Mouse (Mus musculus) heart, embryonic 14.5 days (tissue): ENCODE measurements around the gene Matn4. TPM values are rescaled to one million over a fixed set of nuclear protein-coding genes. Genes with fewer than 3 reads are reported as not detected.

Experiments
- ATAC-seq: fragments of 200-750 bp; cut with Nextera tagmentation; 2 replicates; pipeline ENCODE4 v1.8.0; 2017; ENCODE audit warnings: low read depth, moderate TSS enrichment; ENCODE audit not compliant: insufficient number of reproducible peaks, insufficient read depth, low FRiP score
- H3K27ac ChIP-seq, 2 experiments: fragments of 200-500 bp in 1 of 2; fragments of 300-500 bp in 1 of 2; sonication (generic) in 1 of 2; replicated peaks in 1 of 2; 2 replicates each; pipeline ENCODE4 v1.5.1; 2012 to 2014; ENCODE audit warnings: low read depth in 2 of 2, low read length in 2 of 2, control low read depth in 1 of 2, mild to moderate bottlenecking in 1 of 2, mixed read lengths in 1 of 2; ENCODE audit not compliant: control insufficient read depth in 1 of 2, insufficient read depth in 1 of 2
- H3K27me3 ChIP-seq: fragments of 300-500 bp; sonication (generic); 2 replicates; pipeline ENCODE4 v1.6.1; 2014; ENCODE audit warnings: mild to moderate bottlenecking, low read length, control low read depth; ENCODE audit not compliant: control insufficient read depth, insufficient read depth
- H3K36me3 ChIP-seq: fragments of 300-500 bp; sonication (generic); 2 replicates; pipeline ENCODE4 v1.6.1; 2014; ENCODE audit warnings: mild to moderate bottlenecking, control low read depth, low read length, mixed read lengths; ENCODE audit not compliant: control insufficient read depth, insufficient read depth
- H3K4me1 ChIP-seq, 2 experiments: fragments of 200-500 bp in 1 of 2; fragments of 300-500 bp in 1 of 2; sonication (generic) in 1 of 2; 2 replicates each; pipeline ENCODE4 v1.6.1; 2012 to 2014; ENCODE audit warnings: low read length in 2 of 2, control low read depth in 1 of 2, mixed read lengths in 1 of 2; ENCODE audit not compliant: control insufficient read depth in 2 of 2, insufficient read depth in 2 of 2
- H3K4me2 ChIP-seq: fragments of 300-500 bp; sonication (generic); 2 replicates; pipeline ENCODE4 v1.6.1; 2014; ENCODE audit warnings: mild to moderate bottlenecking, low read length
- H3K4me3 ChIP-seq, 2 experiments: fragments of 200-500 bp in 1 of 2; fragments of 300-500 bp in 1 of 2; sonication (generic) in 1 of 2; 2 replicates each; pipeline ENCODE4 v1.5.1; 2012 to 2014; ENCODE audit warnings: low read length in 2 of 2, mild to moderate bottlenecking in 2 of 2, control low read depth in 1 of 2, low read depth in 1 of 2, moderate library complexity in 1 of 2; ENCODE audit not compliant: control insufficient read depth in 1 of 2, insufficient read depth in 1 of 2
- H3K9ac ChIP-seq: fragments of 300-500 bp; sonication (generic); 2 replicates; pipeline ENCODE4 v1.6.1; 2014; ENCODE audit warnings: mild to moderate bottlenecking, low read length
- H3K9me3 ChIP-seq: fragments of 300-500 bp; sonication (generic); 2 replicates; pipeline ENCODE4 v1.6.1; 2016; ENCODE audit warnings: low read length, control low read depth; ENCODE audit not compliant: control insufficient read depth
- WGBS: fragments of 180-500 bp; shearing (Covaris S2); extraction: QIAGEN DNeasy Blood & Tissue Kit; methylation state at CpG from one replicate; pipeline ENCODE4 v1.1.7; 2014; 5-methylcytosine and 5-hydroxymethylcytosine counted together
- polyA plus RNA-seq: library from polyadenylated mRNA; unstranded; fragments of >200 nt; fragmentation: Nextera tagmentation; extraction: Ambion mirVana; gene quantifications from 2 replicates; pipeline ENCODE4 v1.2.1, GENCODE M21; 2014

The Matn4 gene
- polyA plus RNA-seq, 1 experiment from 2014 or later: 0.97 TPM

- H3K4me2 ChIP-seq: no peak overlapping the region
- peaks cover 5 to 7% of the 10 kb centered on the region in 2 experiments; a peak in 2 of 4 replicates for H3K4me1 ChIP-seq
- H3K9me3 ChIP-seq: peaks cover 7% of the 10 kb centered on the region; the same call in 1 of the 2 replicates
- no peak overlapping the region for H3K27ac ChIP-seq
- no peak overlapping the region for H3K9ac ChIP-seq
- H3K36me3 ChIP-seq: no peaks in the 10 kb centered on the region
- ATAC-seq: no peak
- no peak overlapping the region for H3K4me3 ChIP-seq
- peaks cover 29% of the 10 kb centered on the region for H3K27me3 ChIP-seq
- WGBS: 87% methylated on average over 7 of the region's 7 CpGs
Observed at GRCm38 (mm10) chr2:164396076-164396475, 8.9 kb downstream of the Matn4 start.

GRCm38 (mm10) chr2:164393126-164393525 lies 11.8 kb downstream of the Matn4 start:
- Histone ChIP-seq H3K4me2 (no peak overlapping the region), H3K4me1 (peaks cover 3 to 6% of the 10 kb centered on the region in 2 experiments; a peak in 2 of 4 replicates), H3K4me3 (no peak overlapping the region), H3K9ac (no peak overlapping the region), H3K27me3 (peaks cover 26% of the 10 kb centered on the region), H3K27ac (no peak overlapping the region), H3K36me3 (no peaks in the 10 kb centered on the region), H3K9me3 (peaks cover 7% of the 10 kb centered on the region; the same call in 1 of the 2 replicates)
- 69% methylated on average over 29 of the region's 29 CpGs for WGBS
- no peak for ATAC-seq

DNA sequence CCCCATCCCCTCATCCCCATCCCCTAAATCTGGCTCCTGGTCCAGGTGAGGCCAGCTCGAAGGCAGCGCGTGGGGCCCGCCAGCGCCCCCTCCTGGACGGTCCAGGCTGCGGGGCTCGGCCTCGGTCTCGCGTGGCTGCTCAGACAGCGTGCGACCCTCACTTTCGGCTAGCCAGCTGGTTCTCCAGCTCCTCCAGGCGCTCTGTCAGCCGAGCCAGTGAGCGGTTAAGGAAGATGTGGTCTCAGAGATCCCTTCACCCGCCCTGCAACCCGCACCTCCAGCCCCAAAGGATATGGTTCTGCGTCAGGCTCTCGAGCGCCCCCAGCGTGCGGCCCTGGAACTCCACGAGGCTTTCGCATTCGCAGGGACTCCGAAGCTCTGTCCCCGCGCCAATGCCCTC lies 15.5 kb downstream of the Matn4 start:
- Histone ChIP-seq H3K36me3 (no peaks in the 10 kb centered on the region), H3K4me2 (peak overlapping the region; percentile 76), H3K27ac (no peak overlapping the region), H3K27me3 (peaks cover 41% of the 10 kb centered on the region), H3K9ac (0 out of 2 replicates have a peak overlapping the region, but pooled peaks have one; percentile 39), H3K4me1 (peaks cover 6 to 15% of the 10 kb centered on the region in 2 experiments; a peak in 2 of 4 replicates), H3K4me3 (peak overlapping the region; percentile 45 to 53), H3K9me3 (no peaks in the 10 kb centered on the region)
- peak; percentile 28 for ATAC-seq
- 1% methylated on average over 30 of the region's 30 CpGs for WGBS

DNA sequence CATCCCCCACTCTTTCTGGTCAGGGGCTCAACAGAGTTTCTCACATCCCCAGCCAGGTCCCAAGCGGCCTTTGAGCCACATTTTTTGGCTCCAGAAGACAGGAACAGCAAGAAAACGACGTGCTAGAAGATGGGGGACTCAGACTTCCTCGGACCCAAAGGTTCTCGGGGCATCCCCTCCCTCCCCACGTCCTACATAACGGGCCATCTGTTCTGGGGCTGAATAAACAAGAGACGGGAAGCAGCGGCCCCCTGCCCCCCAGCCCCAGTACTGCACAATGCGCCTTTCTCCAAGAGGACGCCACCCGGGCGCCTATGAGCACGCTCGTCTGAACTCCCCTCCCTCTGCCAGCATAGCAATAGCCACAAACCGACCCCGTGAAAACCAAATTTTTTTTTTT lies 15.9 kb downstream of the Matn4 start, which contains the start of gene Slpi:
TSS of gene Slpi (minus strand) at position 76 of the 400 bp plus-strand sequence.
- no peaks in the 10 kb centered on the region for H3K36me3 ChIP-seq
- no peaks in the 10 kb centered on the region for H3K9me3 ChIP-seq
- no peak within 1 kb of the TSS for H3K27ac ChIP-seq
- peak; percentile 32 for ATAC-seq
- 0 out of 2 replicates have a peak within 1 kb of the TSS, but pooled peaks have one; percentile 39 for H3K9ac ChIP-seq
- H3K4me2 ChIP-seq: peak within 1 kb of the TSS; percentile 76
- peak within 1 kb of the TSS; percentile 45 to 53 for H3K4me3 ChIP-seq
- H3K27me3 ChIP-seq: peaks cover 41% of the 10 kb centered on the region
- 3% methylated on average over 17 of the region's 17 CpGs for WGBS
- peaks cover 6 to 15% of the 10 kb centered on the region in 2 experiments; a peak in 2 of 4 replicates for H3K4me1 ChIP-seq

- 10% methylated on average over 8 of the region's 8 CpGs for WGBS
- Histone ChIP-seq H3K4me1 (peaks cover 8 to 15% of the 10 kb centered on the region in 2 experiments; a peak in 2 of 4 replicates), H3K36me3 (no peaks in the 10 kb centered on the region), H3K27me3 (peaks cover 36% of the 10 kb centered on the region), H3K9me3 (no peaks in the 10 kb centered on the region), H3K27ac (no peak overlapping the region), H3K9ac (no peak overlapping the region), H3K4me3 (no peak overlapping the region), H3K4me2 (no peak overlapping the region)
- ATAC-seq: no peak
Observed at GRCm38 (mm10) chr2:164386953-164387352, 18.0 kb downstream of the Matn4 start.

GRCm38 (mm10) chr2:164385927-164386763 lies 18.8 kb downstream of the Matn4 start:
- peak; percentile 45; the same call in 1 of the 2 replicates for ATAC-seq

GRCm38 (mm10) chr2:164383656-164384399 lies 21.1 kb downstream of the Matn4 start:
- Histone ChIP-seq H3K4me2 (no peak overlapping the region), H3K9me3 (0 out of 2 replicates have a peak, but pooled peaks cover 2% of the 10 kb centered on the region), H3K36me3 (no peaks in the 10 kb centered on the region), H3K27me3 (peaks cover 22% of the 10 kb centered on the region), H3K27ac (no peak overlapping the region), H3K4me1 (peaks cover 5 to 10% of the 10 kb centered on the region in 2 experiments; a peak in 2 of 4 replicates), H3K9ac (no peak overlapping the region), H3K4me3 (no peak overlapping the region)
- ATAC-seq: no peak
- 61% methylated on average over 11 of the region's 11 CpGs for WGBS

More at GRCm38 (mm10) chr2:164385927-164386763, 18.8 kb downstream of the Matn4 start:
- Histone ChIP-seq H3K9me3 (0 out of 2 replicates have a peak, but pooled peaks cover 2% of the 10 kb centered on the region), H3K27me3 (peaks cover 36% of the 10 kb centered on the region), H3K9ac (no peak overlapping the region), H3K27ac (no peak overlapping the region; a peak in 1 of 4 replicates), H3K36me3 (no peaks in the 10 kb centered on the region), H3K4me1 (peaks cover 8 to 15% of the 10 kb centered on the region in 2 experiments; a peak in 2 of 4 replicates), H3K4me2 (peak overlapping the region; percentile 16; the same call in 1 of the 2 replicates), H3K4me3 (no peak overlapping the region)
- WGBS: 14% methylated on average over 18 of the region's 18 CpGs
